Mouse (Mus musculus): ENCODE data around the gene Atg4a-ps.

DNA sequence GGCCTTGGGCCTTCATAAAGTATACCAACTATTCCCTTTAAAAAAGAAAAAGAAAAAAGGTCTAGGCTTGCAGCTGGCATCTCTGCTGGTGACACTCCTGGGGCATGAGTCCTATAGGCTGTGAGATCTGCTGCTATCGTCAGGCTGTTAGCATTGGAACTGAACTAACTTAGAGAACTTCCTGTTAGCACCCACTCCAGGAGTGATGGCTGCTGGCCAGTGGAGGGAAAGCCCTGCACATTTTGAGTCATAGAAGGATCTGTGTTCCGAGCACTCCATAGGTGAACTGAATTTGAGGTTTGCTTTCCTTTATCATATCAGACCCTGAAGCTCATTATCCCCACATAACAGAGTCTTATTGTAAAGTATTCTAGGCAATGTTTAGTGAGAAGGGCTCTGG is 14.1 kb upstream of the Atg4a-ps start:
- no peak for TF ChIP-seq CTCF (IDR thresholded peaks at IDR 0.05)
- TF ChIP-seq POLR2A (IDR thresholded peaks at IDR 0.05; ENCODE audit: insufficient read depth, low read depth, low read length): no peak
- no peak for TF ChIP-seq EP300 (IDR thresholded peaks at IDR 0.05; ENCODE audit: insufficient read depth, low read depth, low read length)

Data from heart, adult 2 months (tissue).